ENCODE assay signal across 9 mouse cellular contexts in the genomic region with DNA sequence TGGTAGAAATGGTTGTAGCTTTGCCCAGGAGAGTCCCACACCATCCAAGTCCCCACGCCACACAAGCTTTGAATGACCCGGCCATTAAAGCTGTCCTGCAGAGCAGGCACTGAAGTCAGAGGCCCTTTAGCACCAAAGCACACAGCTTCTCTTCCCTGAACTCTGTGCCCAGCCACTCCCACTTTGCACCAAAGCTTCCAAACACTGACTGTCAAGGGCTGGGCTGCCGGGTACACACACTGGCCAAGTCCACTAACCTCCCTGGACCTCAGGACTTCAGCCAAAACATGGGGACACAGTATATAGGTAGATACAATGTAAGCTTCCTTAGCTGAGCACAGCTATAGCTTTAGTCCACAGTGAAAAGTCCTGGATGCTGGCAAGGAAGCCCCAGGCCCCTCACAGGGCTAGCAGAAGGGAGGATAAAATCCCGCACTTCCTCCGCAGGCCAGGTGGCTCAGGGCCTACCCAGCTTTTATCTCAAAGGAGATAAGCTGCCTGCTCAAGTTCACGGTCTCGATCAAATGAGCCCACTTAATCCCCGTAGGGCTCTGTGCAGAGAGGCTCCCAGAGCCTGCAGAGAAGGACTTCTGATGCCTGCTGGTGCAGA. TPM values are rescaled to one million over a fixed set of nuclear protein-coding genes. Genes with fewer than 3 reads are reported as not detected.
DNase-seq lines count a peak whose midpoint lies in the region; ATAC-seq and TF ChIP-seq lines count a peak whose summit lies in the region.
"Had no signal": no experiment of that assay in that cellular context is flagged by ENCODE, and none has a peak within 500 bp of the region (broad histone marks: within the 10 kb centered on the region; RNA-seq: fewer than 3 reads in every experiment).

No protein-coding gene starts in this region.

- no peak for ATAC-seq in kidney, embryonic 15.5 days (replicated peaks; ENCODE audit: low FRiP score)
- peak; percentile 29; the same call in 1 of the 2 replicates for ATAC-seq in intestine, postnatal 0 days
- no peak for ATAC-seq in neural tube, embryonic 14.5 days (ENCODE audit: low read depth)

- peak overlapping the region; percentile 85; the same call in 1 of the 2 replicates for H3K27ac ChIP-seq in kidney, embryonic 15.5 days
- H3K27ac ChIP-seq in forebrain, embryonic 10.5 days = peak overlapping the region; percentile 73
- no peak overlapping the region for H3K27ac ChIP-seq in intestine, postnatal 0 days (ENCODE audit: low read depth, low read length)
- peak overlapping the region; percentile 55; the same call in 1 of the 2 replicates for H3K27ac ChIP-seq in neural tube, embryonic 14.5 days (ENCODE audit: low read depth, low read length)

- no peak overlapping the region for H3K9ac ChIP-seq in kidney, embryonic 15.5 days
- no peak overlapping the region for H3K9ac ChIP-seq in intestine, postnatal 0 days (ENCODE audit: low read depth, low read length)
- no peak overlapping the region for H3K9ac ChIP-seq in neural tube, embryonic 14.5 days (replicated peaks; ENCODE audit: low read depth, low read length)

- no peak for TF ChIP-seq CTCF in intestine, postnatal 0 days (IDR thresholded peaks at IDR 0.05; ENCODE audit: low read depth)

- DNase-seq in kidney, postnatal 4 days = no peak
- DNase-seq in forebrain, embryonic 10.5 days (ENCODE audit: extremely low spot score, low spot score) = no peak
- DNase-seq in urinary bladder, postnatal 36 days (ENCODE audit: low spot score in 2 of 2) = no peak
- DNase-seq in right cerebral cortex, adult 18-20 months = no peak
- DNase-seq in right cerebral cortex, adult 2 months (ENCODE audit: low spot score in 2 of 2) = no peak

- H3K9me3 ChIP-seq in kidney, embryonic 15.5 days (replicated peaks) = no peaks in the 10 kb centered on the region
- no peaks in the 10 kb centered on the region for H3K9me3 ChIP-seq in forebrain, embryonic 10.5 days
- no peaks in the 10 kb centered on the region for H3K9me3 ChIP-seq in intestine, postnatal 0 days (ENCODE audit: control insufficient read depth)
- no peaks in the 10 kb centered on the region for H3K9me3 ChIP-seq in neural tube, embryonic 14.5 days (ENCODE audit: control insufficient read depth, low read length)

- no peak overlapping the region for H3K4me3 ChIP-seq in kidney, embryonic 15.5 days (replicated peaks)
- no peak overlapping the region for H3K4me3 ChIP-seq in forebrain, embryonic 10.5 days
- no peak overlapping the region for H3K4me3 ChIP-seq in intestine, postnatal 0 days (ENCODE audit: low read depth, low read length)
- no peak overlapping the region for H3K4me3 ChIP-seq in neural tube, embryonic 14.5 days (ENCODE audit: low read depth, low read length)

- 40% methylated on average over 8 of the region's 8 CpGs for WGBS in kidney, embryonic 15.5 days
- 48% methylated on average over 8 of the region's 8 CpGs for WGBS in forebrain, embryonic 10.5 days
- 23% methylated on average over 8 of the region's 8 CpGs for WGBS in intestine, postnatal 0 days
- WGBS in neural tube, embryonic 14.5 days = 20% methylated on average over 8 of the region's 8 CpGs

- H3K27me3 ChIP-seq in kidney, embryonic 15.5 days = no peaks in the 10 kb centered on the region
- H3K27me3 ChIP-seq in forebrain, embryonic 10.5 days (ENCODE audit: poor library complexity, severe bottlenecking) = no peaks in the 10 kb centered on the region
- no peaks in the 10 kb centered on the region for H3K27me3 ChIP-seq in intestine, postnatal 0 days (replicated peaks; ENCODE audit: control insufficient read depth, insufficient read depth, low read length)
- no peaks in the 10 kb centered on the region for H3K27me3 ChIP-seq in neural tube, embryonic 14.5 days (ENCODE audit: control insufficient read depth, insufficient read depth, low read length)

- H3K4me1 ChIP-seq in kidney, embryonic 15.5 days = peaks cover 97% of the 10 kb centered on the region
- H3K4me1 ChIP-seq in forebrain, embryonic 10.5 days = peaks cover 89% of the 10 kb centered on the region
- H3K4me1 ChIP-seq in intestine, postnatal 0 days (replicated peaks; ENCODE audit: control insufficient read depth, insufficient read depth, low read length) = peaks cover 25% of the 10 kb centered on the region
- peaks cover 75% of the 10 kb centered on the region for H3K4me1 ChIP-seq in neural tube, embryonic 14.5 days (ENCODE audit: control insufficient read depth, insufficient read depth, low read length)

- H3K36me3 ChIP-seq in kidney, embryonic 15.5 days = no peaks in the 10 kb centered on the region
- H3K36me3 ChIP-seq in forebrain, embryonic 10.5 days (replicated peaks) = peaks cover 12% of the 10 kb centered on the region
- H3K36me3 ChIP-seq in intestine, postnatal 0 days (ENCODE audit: control insufficient read depth, insufficient read depth) = no peaks in the 10 kb centered on the region; the same call in 1 of the 2 replicates
- no peaks in the 10 kb centered on the region for H3K36me3 ChIP-seq in neural tube, embryonic 14.5 days (ENCODE audit: control insufficient read depth, insufficient read depth, low read length)
- H3K36me3 ChIP-seq: G1E had no signal

- no peak overlapping the region for H3K4me2 ChIP-seq in kidney, embryonic 15.5 days
- H3K4me2 ChIP-seq in intestine, postnatal 0 days (replicated peaks; ENCODE audit: low read depth) = peak overlapping the region; percentile 30
- H3K4me2 ChIP-seq in neural tube, embryonic 14.5 days (ENCODE audit: low read depth, low read length) = no peak overlapping the region

RNA-seq across cellular contexts. Expression of a gene that starts 15.5 kb away (rescaled TPM):
- 27.5 and 28.8 TPM in 2 replicates for polyA plus RNA-seq in kidney, embryonic 15.5 days (2015; fragmentation: Nextera tagmentation; extraction: Ambion mirVana)
- polyA plus RNA-seq in forebrain, embryonic 10.5 days (2016; fragmentation: Nextera tagmentation; extraction: Ambion mirVana) = 15.7 and 17.8 TPM in 2 replicates
- polyA plus RNA-seq in intestine, postnatal 0 days (2015; fragmentation: Nextera tagmentation; extraction: Ambion mirVana) = 7.1 and 7.6 TPM in 2 replicates
- polyA plus RNA-seq in neural tube, embryonic 14.5 days (2014; fragmentation: Nextera tagmentation; extraction: Ambion mirVana) = 29.1 and 32.8 TPM in 2 replicates
